Mouse (Mus musculus): ENCODE results near the gene Pls1.
A peak's percentile ranks its signal among the peaks of the same experiment; 100 is the strongest.

Gene Pls1

GRCm38 (mm10) chr9:95844825-95845460 lies at the start of gene Pls1:
Gene Pls1, minus strand, starts transcription at chr9:95845311.
- DNase-seq: peak; percentile 86

- no peak for DNase-seq
These were observed 37.6 kb upstream of the Pls1 start for GRCm38 (mm10) chr9:95882751-95883150.

GRCm38 (mm10) chr9:95878246-95878645 lies 33.1 kb upstream of the Pls1 start:
- DNase-seq: no peak

GRCm38 (mm10) chr9:95858027-95858570 lies 13.0 kb upstream of the Pls1 start:
- no peak for DNase-seq

- DNase-seq: peak; percentile 89
These were observed 12.4 kb upstream of the Pls1 start, which contains the start of gene Atr for GRCm38 (mm10) chr9:95857414-95858026. Gene Atr, plus strand, starts transcription at chr9:95857597.

GRCm38 (mm10) chr9:95856004-95856403 lies 10.9 kb upstream of the Pls1 start:
- no peak for DNase-seq

- DNase-seq: no peak
These were observed 9.8 kb upstream of the Pls1 start for GRCm38 (mm10) chr9:95854891-95855290.

GRCm38 (mm10) chr9:95852896-95853295 lies 7.8 kb upstream of the Pls1 start:
- DNase-seq: peak; percentile 90

GRCm38 (mm10) chr9:95851671-95852070 lies 6.6 kb upstream of the Pls1 start:
- DNase-seq: no peak

- DNase-seq: no peak
These were observed 600 bp upstream of the Pls1 start for GRCm38 (mm10) chr9:95845711-95846110.

- no peak for DNase-seq
These were observed 5.7 kb downstream of the Pls1 start for GRCm38 (mm10) chr9:95839424-95839823.

- no peak for DNase-seq
These were observed 9.4 kb downstream of the Pls1 start for GRCm38 (mm10) chr9:95835741-95836140.

GRCm38 (mm10) chr9:95834799-95835198 lies 10.3 kb downstream of the Pls1 start:
- no peak for DNase-seq

GRCm38 (mm10) chr9:95832758-95833157 lies 12.4 kb downstream of the Pls1 start:
- no peak for DNase-seq

- DNase-seq: no peak
These were observed 17.5 kb downstream of the Pls1 start for GRCm38 (mm10) chr9:95827565-95827964.

- no peak for DNase-seq
These were observed 22.6 kb downstream of the Pls1 start for GRCm38 (mm10) chr9:95822531-95822930.

- DNase-seq: no peak
These were observed 29.4 kb downstream of the Pls1 start for GRCm38 (mm10) chr9:95815706-95816105.

GRCm38 (mm10) chr9:95815015-95815673 lies 30.0 kb downstream of the Pls1 start:
- no peak for DNase-seq

GRCm38 (mm10) chr9:95813721-95814531 lies 31.2 kb downstream of the Pls1 start:
- DNase-seq: no peak

GRCm38 (mm10) chr9:95811817-95812216 lies 33.3 kb downstream of the Pls1 start:
- DNase-seq: no peak

GRCm38 (mm10) chr9:95809596-95809995 lies 35.5 kb downstream of the Pls1 start:
- no peak for DNase-seq

- DNase-seq: no peak
These were observed 39.7 kb downstream of the Pls1 start for GRCm38 (mm10) chr9:95805449-95805848.

- no peak for DNase-seq
These were observed 41.3 kb downstream of the Pls1 start for GRCm38 (mm10) chr9:95803783-95804182.
